Mouse (Mus musculus) cerebellum, postnatal 25 days (tissue): Measurements from ENCODE around the gene Osmr.
A peak's percentile ranks its signal among the peaks of the same experiment; 100 is the strongest.

Experiments used
- DNase-seq, 2 experiments: peaks; one replicate each; pipeline ENCODE4 v3.0.0; 2021; ENCODE audit warnings: mixed read lengths in 2 of 2

The Osmr gene

DNA sequence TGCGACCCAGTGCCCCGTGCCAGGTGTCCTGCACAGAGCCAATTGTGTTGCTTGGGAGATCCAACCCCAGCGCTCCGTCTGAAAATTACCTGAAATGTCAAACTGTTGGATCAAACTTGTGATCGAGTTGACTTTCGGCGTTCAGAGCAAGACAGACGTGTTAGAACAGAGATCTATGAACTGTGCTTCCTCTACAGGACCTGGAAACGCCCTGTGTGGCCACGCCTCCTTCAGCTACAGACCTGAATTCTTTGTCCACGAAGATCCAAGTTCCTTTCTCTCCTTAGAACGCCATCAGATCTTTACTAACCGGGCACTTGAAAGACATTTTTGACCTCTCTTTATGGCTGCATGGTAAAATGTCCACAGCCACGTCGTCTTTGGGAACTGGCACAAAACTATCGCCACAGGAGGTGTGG lies at the start of gene Osmr:
Gene Osmr, minus strand, starts transcription at position 369 of the 419 bp plus-strand sequence.
- no peak for DNase-seq

DNA sequence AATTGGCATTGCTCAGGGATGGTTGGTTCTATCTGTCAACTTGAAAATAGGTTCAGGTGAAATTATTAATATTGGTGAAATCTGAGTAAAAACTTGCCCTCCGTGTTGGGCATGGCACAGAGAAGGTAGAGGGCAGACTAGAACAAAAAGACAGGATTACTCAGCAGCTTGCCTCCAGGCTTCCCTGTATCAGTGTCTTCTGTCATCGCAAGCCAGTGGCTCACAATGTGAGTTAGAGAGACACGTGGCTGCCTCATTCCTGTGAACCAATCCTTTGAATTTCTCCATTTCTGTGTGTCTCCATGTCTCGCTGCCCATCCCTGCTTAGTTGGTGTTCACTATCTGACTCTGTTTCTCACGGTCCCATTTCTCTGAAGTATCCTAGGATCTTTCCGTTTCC lies 44.6 kb upstream of the Osmr start:
- no peak for DNase-seq

DNA sequence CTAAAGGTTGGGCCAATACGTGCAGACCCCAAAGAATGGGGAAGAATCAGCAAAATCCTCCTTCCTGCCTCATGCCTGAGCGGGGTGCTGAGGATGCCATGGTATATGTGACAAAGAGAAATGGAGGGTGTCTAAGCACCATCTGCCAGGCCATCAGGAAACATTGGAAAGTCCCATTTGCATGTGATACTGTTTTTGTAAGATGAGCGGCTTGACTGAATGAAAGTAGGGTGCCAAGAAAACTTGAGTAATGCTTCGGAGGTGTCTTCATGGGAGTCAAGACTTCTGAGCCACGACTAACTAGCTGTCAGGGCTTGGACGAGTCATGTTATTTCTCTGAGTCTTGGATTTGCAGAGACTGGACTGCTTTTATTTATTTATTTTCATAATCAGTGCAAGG lies 39.4 kb upstream of the Osmr start:
- no peak for DNase-seq

DNA sequence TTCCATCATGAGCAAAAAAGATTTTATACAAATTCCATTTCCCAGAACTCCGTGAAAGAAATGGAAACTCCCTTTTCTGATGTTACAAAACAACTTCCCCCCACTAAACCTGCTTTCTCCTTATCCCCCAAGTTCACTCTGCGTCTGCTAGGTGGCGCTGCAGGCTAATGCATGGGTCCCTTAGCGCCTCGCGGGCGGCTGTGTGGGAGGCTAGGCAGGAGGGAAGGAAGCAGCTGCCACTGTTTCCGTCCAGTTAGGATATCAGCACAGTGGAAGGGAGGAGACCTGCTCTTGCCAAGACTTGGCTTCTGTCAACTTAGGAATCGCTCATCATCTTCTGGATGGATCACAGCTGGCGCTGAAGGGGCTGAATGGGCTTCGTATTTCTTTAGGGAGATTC lies 34.9 kb upstream of the Osmr start:
- DNase-seq, result peak; percentile 85 to 90

DNA sequence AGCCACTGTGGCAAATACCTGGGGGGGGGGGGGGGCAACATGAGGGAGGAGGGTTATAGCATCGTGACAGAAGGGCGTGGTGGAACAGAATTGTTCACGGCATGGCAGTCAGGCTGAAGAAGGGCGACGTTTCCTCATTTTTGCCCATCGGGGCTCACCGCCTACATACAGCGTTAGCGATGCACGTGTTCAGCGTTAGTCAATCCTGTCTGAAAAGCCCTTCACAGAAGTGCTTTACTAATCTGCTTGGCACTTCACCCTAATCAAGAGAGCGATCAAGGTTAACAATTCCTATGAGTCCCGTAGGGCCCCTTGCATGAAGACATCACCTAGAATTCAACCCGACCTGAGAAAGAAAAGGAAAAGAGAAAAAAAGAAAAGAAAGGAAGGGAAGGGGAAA lies 34.3 kb upstream of the Osmr start:
- DNase-seq, result no peak

DNA sequence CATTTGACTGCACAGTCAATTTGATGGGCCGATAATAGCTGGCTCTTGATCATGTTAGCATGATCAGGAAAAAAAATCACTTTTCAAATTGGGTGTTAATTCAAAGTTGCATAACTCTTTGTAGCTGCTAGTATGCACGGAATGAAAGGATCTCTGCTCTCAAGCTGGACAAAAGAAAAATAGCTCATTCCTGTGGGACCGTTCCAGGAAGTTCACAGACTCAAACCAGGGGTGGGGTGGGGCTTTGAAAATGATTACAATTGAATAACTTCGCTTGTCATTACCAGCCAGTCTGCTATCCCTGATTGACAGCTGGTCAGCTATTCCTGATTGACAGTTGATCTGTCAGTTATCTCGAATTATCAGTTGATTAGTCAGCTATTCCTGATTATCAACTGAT lies 33.8 kb upstream of the Osmr start:
- no peak for DNase-seq

DNA sequence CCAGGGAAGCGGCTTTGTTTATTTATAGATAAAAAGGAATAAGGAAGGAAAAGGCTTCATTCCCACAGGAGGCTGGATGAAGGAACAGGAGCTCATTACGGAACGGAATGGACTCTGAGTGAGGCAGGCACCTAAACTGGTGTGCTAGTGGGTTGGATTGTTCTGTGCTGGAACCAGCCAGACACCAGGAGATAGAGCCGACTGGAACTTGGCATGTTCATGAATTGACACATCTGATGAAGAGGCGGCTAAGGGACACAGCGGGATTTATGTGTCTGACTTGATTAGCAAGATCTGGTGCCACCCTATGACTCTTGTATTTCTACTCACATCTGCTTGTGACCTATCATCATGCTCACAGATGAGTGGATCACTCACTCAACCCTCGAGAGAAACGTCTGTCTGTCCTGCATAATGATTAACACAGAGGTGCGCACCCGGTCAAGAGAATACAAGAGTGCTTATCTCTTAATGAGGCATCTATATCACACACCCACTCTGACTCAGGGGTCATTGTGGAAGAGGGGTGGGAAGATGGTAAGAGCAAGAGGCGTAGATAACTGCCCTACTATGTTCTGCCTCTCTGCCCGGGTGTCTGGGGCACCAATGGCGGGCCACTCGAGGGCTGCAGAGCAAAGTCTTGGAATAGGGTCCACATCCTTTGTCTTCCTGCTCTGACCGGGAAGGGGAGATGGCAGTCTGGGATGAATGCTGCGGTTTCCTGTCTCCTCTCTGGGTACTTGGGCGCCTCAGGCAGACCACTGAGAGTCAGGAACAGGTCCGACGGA lies 31.7 kb upstream of the Osmr start:
- no peak for DNase-seq

DNA sequence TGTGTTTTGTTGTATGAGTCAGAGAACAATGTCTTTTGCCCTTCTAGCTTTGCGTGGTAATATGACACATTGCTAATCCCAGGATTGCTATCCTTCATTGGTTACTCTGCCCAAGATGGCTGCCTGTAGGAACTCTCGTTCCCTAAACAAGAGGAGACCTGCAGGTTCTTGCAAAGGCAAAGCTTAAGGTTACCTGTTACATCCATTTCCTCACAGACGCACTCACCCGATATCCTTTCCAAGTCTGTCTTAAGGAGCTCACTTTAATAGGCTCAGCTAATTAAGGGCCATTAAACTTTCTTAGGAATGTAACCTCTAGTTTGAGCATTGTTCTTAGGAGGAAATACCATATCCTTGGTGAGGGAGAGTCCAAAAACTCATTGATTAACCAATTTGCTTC lies 31.0 kb upstream of the Osmr start:
- DNase-seq, result no peak

DNA sequence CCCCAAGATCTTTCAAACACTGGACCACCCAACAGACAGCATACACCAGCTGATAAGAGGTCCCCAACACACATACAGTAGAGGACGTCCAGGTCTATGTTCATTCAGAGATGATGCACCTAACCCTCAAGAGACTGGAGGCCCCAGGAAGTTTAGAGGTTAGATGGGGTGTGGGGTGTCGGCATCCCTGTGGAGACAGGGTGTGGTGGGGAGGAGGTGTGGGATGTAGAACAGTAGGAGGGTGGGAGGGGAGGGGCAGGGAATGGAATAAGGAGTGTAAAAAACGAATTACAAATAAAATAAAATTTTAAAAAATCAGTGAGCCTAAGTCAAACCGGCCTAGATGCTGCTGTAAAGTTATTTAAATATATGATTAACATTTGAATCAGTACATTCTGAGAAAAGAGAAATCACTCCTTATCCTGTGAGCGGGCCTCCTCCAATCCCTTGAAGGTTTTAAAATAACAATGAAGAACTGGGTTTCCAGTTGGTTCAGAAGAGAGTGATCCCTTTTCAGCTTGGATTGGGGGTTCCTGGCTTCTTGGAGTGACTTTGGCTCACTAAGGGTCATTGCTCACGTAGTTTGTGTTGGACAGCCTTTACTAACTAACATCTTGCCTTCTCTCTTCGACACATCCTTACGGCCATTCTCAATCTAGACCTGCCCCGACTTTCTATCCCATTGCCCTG lies 28.7 kb upstream of the Osmr start:
- no peak for DNase-seq

DNA sequence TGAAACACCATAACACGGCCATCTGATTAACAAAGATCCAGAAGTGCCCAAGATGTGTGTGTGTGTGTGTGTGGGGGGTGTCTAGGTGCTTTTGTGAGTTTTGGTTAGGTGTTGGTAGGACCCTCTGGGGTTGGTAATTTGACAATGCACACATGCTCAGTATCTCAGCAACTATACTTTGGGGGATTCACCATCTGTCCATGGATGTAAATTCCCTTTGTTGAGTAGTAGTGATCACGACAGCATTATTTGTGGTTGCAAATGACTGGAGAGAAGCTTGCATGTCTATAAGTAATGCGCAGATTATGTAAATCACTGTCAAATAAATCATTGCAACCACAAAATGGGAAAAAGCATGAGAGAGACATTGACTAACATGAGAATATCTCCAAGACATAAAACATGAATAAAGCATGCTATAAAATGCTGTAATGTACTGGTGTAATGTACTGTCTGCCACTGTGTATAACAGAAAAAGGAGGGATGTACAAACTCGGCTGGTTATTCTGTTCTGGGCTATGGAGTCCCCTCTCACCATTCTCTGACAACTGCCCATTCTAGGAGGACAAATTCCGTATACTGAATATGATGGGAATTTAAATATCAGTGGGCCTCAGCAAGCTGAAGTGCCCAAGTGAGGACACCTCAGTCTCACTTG lies 27.3 kb upstream of the Osmr start:
- DNase-seq, result no peak

DNA sequence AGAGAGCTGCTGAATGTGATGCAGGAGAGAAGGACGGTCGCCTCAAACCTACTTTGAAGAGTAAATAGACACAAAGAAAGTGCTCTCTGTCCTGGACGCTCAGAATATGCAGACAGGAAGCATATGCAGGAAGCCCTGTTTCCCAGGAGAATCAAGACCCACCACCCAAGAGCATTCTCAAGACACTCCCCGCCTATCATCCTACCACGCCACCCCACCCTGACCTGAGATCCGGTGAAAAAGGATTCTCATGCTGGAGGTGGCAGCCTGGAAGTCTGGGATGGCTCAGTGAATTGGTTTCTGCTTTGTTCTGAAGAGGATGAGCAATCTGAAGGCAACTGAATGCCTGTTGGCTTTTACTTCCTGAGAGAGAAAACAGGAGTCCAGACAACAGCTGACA lies 26.5 kb upstream of the Osmr start:
- DNase-seq, result no peak

DNA sequence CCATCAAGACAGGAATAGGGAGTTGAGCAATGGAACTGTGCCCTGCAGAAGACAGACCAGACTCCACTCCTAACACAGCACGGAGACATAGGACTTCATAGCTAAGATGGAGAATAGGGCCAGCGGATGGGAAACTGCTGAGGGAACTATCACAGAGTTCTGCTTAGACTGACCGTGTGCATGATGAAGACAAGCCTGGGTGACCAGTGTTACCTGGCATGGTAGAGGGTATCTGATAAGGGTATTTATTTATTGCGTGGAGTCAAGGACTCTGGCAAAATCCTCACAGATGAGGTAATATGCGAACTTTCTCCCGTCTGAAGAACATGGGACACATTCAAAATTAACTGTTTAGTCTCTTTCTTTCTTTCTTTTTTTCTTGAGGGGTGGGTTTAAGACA lies 9.5 kb upstream of the Osmr start:
- DNase-seq, result no peak

DNA sequence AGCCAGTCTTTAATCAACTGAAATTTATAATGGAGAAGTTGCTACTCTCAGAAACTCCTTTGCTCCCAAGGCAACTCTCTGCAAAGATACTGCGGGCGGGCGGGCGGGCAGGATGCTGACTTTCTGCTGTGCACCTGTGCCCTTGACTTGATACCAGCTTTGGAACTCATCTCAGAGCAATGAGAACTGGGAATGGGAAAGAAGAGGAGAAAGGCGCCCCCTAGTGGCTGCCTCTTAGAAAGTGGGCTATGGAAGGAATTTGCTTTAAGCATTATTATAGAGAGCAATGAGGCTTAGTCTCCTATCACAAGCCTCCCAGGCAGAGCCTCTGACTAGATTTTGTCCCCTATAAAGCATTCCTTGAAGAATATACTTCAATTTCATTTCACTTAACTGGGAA lies 9.0 kb upstream of the Osmr start:
- peak; percentile 48 to 74 for DNase-seq

DNA sequence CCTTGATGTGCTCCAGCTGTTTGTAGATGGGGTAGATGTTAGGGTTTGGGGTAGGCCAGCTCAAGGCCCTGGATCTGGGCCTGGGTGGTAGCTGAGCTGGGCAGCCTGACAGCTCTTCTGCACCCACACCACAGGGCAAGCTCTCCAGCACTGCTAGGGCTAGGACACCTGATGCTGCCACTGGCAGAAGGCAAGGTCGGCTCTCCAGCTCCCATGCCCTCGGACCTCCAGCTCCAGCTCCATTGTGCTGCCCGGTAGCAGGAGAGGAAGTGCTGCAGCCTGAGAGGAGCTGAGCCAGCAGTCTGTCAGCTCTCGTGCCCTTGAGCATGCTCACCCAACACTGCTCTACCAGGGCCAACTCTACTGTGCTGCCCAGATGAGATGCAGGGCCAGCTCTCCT lies 8.3 kb upstream of the Osmr start:
- no peak for DNase-seq

DNA sequence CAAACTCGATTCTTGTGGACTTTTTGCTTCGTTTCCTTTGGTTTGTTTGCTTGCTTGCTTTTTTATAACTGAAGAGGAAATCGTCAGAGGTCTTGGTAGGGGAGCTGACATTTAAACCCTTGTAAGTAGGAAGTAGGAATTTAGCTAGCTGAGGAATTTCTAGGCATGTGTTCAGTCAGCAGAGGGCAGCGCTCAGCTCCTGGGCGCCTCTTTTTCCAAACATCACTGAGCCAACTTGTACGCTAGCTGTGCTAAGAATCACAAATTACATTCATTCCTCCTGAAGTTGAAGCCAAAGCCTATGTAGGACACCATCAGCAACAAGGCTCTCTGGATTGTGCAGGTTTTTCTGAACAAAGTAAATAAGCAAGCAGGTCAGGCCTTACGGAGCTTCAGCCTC lies 7.4 kb upstream of the Osmr start:
- DNase-seq, result peak in 1 of 2 experiments; percentile 28

DNA sequence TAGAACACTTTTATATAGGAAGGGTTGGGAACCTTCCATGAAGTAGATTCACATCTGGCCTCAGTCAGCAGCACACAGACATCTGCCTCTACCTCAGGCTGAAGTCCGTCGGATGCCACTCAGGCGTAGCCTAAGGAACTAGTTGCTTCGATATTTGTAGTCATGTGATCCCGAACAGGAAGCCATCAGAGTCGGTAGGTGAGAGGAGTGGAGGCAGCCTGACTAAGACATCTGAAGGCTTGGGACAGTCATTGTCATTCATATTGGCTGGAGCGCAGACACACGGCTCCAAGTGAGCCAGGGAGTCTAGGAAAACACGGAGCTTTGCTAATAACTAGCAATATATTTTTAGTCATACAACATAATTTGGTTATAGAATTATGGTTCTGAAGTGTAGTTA lies 6.4 kb upstream of the Osmr start:
- no peak for DNase-seq

DNA sequence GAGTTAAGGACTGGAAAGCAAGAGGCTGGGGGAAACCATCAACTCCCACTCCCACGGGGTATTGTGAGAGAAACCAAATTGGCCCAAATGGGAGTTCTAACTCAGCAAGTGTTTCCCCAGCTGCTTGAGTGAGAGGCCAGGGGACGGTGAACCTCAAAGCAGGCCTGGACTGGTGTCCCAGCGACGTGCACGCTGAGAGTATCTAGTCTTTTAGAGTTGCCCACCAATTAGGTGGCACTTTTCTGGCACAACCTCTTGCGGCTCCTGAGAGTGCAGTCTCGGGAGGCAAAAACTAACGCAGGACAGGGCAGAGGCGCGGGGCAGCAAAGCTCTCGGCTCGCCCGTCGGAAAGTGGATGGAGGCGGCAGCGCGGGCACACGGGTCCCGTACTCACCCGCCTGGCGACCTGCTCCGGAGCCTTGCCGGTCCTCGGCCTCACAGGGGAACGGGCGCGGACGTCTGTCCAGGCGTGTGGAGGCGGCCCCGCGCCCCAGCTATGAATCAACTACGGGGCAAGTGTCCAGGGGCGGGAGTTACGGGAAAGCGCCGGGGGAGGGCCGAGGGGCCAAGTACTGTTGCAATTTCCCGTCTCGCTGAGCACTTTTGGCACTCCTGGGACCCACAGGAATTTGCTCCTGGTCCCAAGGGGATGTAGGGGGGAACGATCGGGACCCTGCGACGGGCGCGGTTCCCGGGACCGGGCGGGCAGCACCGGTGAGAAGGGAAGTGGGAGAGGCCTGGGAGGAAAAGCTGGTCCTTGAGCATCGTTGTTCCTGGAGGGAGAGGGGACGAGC lies 765 bp downstream of the Osmr start:
- peak; percentile 14 to 25 for DNase-seq

DNA sequence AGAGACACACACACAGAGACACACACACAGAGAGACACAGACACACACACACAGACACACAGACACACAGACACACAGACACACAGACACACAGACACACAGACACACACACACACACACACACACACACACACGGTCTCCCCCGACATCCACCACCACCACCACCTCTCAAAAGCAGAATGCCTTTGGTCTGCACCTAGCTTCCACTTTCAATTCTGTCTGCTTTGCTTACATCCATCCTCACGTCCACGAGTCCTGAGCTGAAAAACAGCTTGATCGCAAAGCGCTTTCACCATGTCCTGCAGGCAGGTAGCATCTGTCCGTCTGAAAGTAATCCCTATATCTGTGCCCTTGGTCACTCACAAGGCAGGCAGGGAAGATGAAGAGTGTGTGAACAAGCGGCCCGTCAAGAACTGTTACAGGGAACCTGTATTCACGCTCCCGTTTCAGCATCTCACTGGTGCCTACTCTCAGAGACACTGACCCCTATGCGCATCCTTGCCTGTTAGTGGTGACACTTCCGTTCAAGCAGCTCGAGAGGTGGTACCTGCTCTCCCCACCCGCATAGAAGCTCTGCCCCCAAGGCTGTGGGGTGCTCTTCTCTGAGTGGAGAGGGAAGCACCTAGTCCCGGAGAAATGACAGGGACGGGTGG lies 1.5 kb downstream of the Osmr start:
- DNase-seq, result peak in 1 of 2 experiments; percentile 10

DNA sequence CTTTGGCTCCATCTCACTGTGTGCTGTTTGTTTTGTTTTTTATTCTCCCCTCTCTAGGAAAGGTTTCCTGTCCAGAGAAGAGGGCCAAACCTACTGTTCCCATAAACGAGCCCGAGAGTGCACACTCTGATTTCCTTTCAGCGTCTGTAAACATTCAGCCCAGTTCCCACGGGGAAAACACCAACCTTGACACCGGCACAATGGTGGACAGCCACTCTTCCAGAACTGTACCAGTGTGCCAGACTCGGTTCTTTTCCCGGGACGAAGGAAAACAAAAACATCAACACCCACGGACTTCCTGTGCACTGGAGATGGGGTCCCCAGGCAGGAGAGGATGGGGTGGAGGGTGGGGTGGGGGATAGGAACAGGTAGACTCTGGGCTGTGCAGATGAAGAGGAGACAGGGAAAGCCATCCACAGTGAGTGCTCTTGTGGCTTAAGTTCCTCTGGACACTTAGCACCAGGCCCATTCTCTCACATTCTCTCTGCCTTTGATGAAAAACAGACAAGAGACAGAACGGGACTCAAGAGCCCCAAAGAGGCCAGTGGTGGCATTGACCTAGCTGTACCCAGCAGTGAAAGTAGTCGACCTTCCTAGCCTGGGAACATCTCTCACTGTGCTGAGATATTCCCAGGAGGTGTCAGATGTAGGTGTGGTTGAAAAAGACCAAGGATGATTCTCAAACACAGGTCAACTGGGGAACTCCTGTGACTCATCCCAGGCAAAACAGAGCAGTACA lies 3.0 kb downstream of the Osmr start:
- DNase-seq, result no peak

DNA sequence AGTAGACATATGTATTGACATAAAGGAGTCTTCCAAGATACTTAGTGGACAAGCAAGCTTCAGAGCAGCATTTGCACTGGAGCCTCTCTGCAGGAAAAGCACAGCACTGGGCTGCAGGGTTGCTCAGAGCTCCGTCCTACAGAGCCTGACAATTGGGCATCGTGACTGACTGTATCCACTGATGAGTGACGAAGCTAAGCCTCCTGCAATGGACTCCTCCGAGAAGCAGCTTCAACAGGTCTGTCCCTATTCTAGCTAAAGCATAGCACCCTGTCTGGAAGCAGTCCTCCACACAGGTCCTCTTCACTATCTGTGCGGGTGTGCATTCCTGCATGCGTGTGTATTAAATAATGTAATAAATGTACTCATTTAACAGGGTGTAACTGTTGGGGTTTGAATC lies 7.9 kb downstream of the Osmr start:
- DNase-seq, result no peak

DNA sequence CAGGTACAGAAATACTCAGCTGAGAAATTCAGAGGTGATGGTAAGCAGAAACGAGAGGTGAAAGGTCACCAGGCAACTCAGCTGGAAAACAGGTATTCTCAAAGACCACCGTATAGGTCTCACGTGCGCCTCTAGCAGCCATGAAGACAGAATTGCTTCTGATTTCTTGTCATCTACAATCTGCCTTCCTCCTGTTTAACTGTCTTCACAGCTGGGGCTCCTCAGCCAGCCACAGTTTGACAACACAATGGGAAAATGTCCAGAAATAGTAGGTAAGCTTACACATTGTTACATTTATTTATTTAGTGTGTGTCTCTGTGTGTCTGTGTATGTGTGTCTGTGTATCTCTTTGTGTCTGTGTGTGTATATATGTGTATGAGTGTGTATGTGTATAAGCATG lies 12.6 kb downstream of the Osmr start:
- DNase-seq, result no peak

DNA sequence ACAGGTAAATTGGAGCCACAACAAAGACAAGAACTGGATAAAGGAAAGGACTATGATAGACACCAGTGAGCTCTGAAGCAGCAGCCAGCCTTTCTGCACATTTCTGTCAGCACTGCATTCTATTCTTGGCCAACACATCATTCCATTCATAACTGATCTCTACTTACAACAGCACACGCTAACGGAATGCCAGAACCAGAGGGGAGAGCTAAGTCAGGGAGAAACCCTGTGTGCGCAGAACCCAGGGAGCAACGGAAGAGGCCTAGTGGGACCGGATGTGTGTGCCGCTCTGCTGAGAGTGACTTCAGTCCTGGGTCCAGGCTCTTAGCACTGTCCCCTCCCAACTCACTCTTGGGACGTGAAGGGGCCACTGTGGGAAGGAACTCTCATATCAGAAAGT lies 13.2 kb downstream of the Osmr start:
- no peak for DNase-seq
